Mouse (Mus musculus) granulocyte monocyte progenitor cell, adult 5-6 weeks (primary cell): ENCODE measurements around the gene Kif16b. TPM values are rescaled to one million over a fixed set of nuclear protein-coding genes. Genes with fewer than 3 reads are reported as not detected.
"Not testable (repeated sequence)": the region's sequence is repeated elsewhere in the genome, so short reads cannot be mapped to it uniquely, and the experiment has no call there.

Source experiments
- ATAC-seq: replicated peaks from 2 replicates; pipeline ENCODE4 v1.8.0; 2016; ENCODE audit warnings: mild to moderate bottlenecking, moderate TSS enrichment, inconsistent platforms; ENCODE audit not compliant: poor library complexity, severe bottlenecking
- total RNA-seq, 2 experiments: library from RNA; stranded (forward) in 1 of 2; stranded (reverse) in 1 of 2; fragments of 200-712, 200-1000 nt in 1 of 2; fragments of >200 nt in 1 of 2; fragmentation: Nextera tagmentation in 1 of 2; gene quantifications; 2 replicates each; pipeline ENCODE4 v1.2.3; 2014 to 2017

Gene Kif16b
- total RNA-seq, 2 experiments from 2014 or later: 15.4 to 20.7 TPM

- no peak for ATAC-seq
These were observed 292.6 kb downstream of the Kif16b start for GRCm38 (mm10) chr2:142608778-142609177.

- ATAC-seq: no peak
These were observed 296.6 kb downstream of the Kif16b start for GRCm38 (mm10) chr2:142604762-142605161.

GRCm38 (mm10) chr2:142603210-142603609 lies 298.1 kb downstream of the Kif16b start:
- ATAC-seq: no peak

GRCm38 (mm10) chr2:142599235-142599634 lies 302.1 kb downstream of the Kif16b start:
- no peak for ATAC-seq

- no peak for ATAC-seq
These were observed 304.9 kb downstream of the Kif16b start for GRCm38 (mm10) chr2:142596176-142597170.

GRCm38 (mm10) chr2:142590938-142591337 lies 310.4 kb downstream of the Kif16b start:
- ATAC-seq: no peak

- ATAC-seq: no peak
These were observed 311.0 kb downstream of the Kif16b start for GRCm38 (mm10) chr2:142590284-142590724.

- no peak for ATAC-seq
These were observed 311.7 kb downstream of the Kif16b start for GRCm38 (mm10) chr2:142589403-142590283.

GRCm38 (mm10) chr2:142585845-142586244 lies 315.5 kb downstream of the Kif16b start:
- ATAC-seq: no peak

GRCm38 (mm10) chr2:142584851-142585737 lies 316.2 kb downstream of the Kif16b start:
- no peak for ATAC-seq

GRCm38 (mm10) chr2:142580449-142580848 lies 320.9 kb downstream of the Kif16b start:
- ATAC-seq: no peak

- ATAC-seq: not testable (repeated sequence)
These were observed 323.9 kb downstream of the Kif16b start for GRCm38 (mm10) chr2:142577414-142577813.

- no peak for ATAC-seq
These were observed 331.6 kb downstream of the Kif16b start for GRCm38 (mm10) chr2:142569771-142570170.

Other genes starting within 250 kb of the Kif16b start
- gene Snrpb2, start 161.5 kb upstream of the Kif16b start, total RNA-seq (2014; fragmentation: Nextera tagmentation): 65.5 and 77.1 TPM in 2 replicates
- 103 and 146 TPM in 2 replicates for gene Snrpb2, start 161.5 kb upstream of the Kif16b start, total RNA-seq (2017)
- gene Otor, start 176.9 kb upstream of the Kif16b start, total RNA-seq (2014; fragmentation: Nextera tagmentation): not detected in 2 replicates
- gene Otor, start 176.9 kb upstream of the Kif16b start, total RNA-seq (2017): not detected in 2 replicates